Mouse (Mus musculus): ENCODE data around the gene 4933402E13Rik. TPM values are rescaled to one million over a fixed set of nuclear protein-coding genes. Genes with fewer than 3 reads are reported as not detected.

4933402E13Rik gene
- total RNA-seq (2015) (not detected in 2 replicates), total RNA-seq (2017) (not detected in 2 replicates)

DNA sequence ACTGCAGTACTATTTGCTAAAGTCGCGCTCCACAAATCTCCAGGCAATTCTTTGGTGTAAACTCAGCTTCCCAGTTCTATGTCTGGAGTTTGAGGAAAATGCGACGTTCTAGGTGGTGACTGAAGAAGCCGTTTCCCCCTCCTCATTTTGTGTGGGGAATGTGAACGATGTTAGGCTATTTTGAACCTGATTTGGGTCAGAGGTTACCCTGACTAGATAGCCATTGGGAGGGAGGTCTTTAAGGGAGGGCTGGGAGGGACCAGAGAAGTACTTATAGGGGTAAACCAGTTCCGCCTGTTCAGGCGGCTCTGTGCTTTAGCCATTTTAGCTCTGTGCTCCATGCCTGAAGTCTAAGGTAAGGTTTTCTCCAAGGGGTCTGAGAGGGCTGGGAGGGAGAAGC lies at the start of gene 4933402E13Rik:
TSS of gene 4933402E13Rik (plus strand) at position 301 of the 400 bp plus-strand sequence.
- no peak for ATAC-seq (replicated peaks; ENCODE audit: poor library complexity)

Other genes starting within 250 kb of the 4933402E13Rik start
- gene 4931400O07Rik, start 184.5 kb downstream of the 4933402E13Rik start, total RNA-seq (2015), result not detected in 2 replicates
- gene 4931400O07Rik, start 184.5 kb downstream of the 4933402E13Rik start, total RNA-seq (2017), result not detected in 2 replicates